Mouse (Mus musculus) stomach, embryonic 15.5 days (tissue): ENCODE measurements at regions not wholly inside any gene's neighbourhood (a gene's known extent, or its start where the extent isn't known, plus 50 kb on each side); places are given as distances from the start of the nearest gene placed in this dataset. TPM values are rescaled to one million over a fixed set of nuclear protein-coding genes. Genes with fewer than 3 reads are reported as not detected.

Experiments used
- ATAC-seq: fragments of 200-750 bp; cut with Nextera tagmentation; 2 replicates; pipeline ENCODE4 v1.8.0; 2017; ENCODE audit warnings: low read depth, moderate number of reproducible peaks, moderate TSS enrichment; ENCODE audit not compliant: insufficient read depth, low FRiP score
- H3K27ac ChIP-seq: fragments of 300-500 bp; sonication (generic); 2 replicates; pipeline ENCODE4 v1.5.1; 2015; ENCODE audit warnings: mild to moderate bottlenecking, inconsistent platforms
- H3K27me3 ChIP-seq: fragments of 300-500 bp; sonication (generic); replicated peaks from 2 replicates; pipeline ENCODE4 v1.6.1; 2015; ENCODE audit warnings: inconsistent platforms
- H3K36me3 ChIP-seq: fragments of 300-500 bp; sonication (generic); 2 replicates; pipeline ENCODE4 v1.6.1; 2015; ENCODE audit warnings: inconsistent platforms
- H3K4me1 ChIP-seq: fragments of 300-500 bp; sonication (generic); 2 replicates; pipeline ENCODE4 v1.6.1; 2015; ENCODE audit warnings: inconsistent platforms
- H3K4me2 ChIP-seq: fragments of 300-500 bp; sonication (generic); 2 replicates; pipeline ENCODE4 v1.6.1; 2015; ENCODE audit warnings: mild to moderate bottlenecking, inconsistent platforms
- H3K4me3 ChIP-seq: fragments of 300-500 bp; sonication (generic); replicated peaks from 2 replicates; pipeline ENCODE4 v1.5.1; 2015; ENCODE audit warnings: inconsistent platforms
- H3K9ac ChIP-seq: fragments of 300-500 bp; sonication (generic); 2 replicates; pipeline ENCODE4 v1.6.1; 2015; ENCODE audit warnings: inconsistent platforms
- H3K9me3 ChIP-seq: fragments of 300-500 bp; sonication (generic); 2 replicates; pipeline ENCODE4 v1.6.1; 2016; ENCODE audit warnings: inconsistent platforms
- WGBS: fragments of 180-500 bp; shearing (Covaris S2); methylation state at CpG from one replicate; pipeline ENCODE4 v1.1.7; 2015; 5-methylcytosine and 5-hydroxymethylcytosine counted together
- microRNA counts: library from miRNA; unstranded; fragments of <30 nt; microRNA quantifications from one replicate; lab custom pipeline; 2016
- microRNA-seq: library from miRNA; unstranded; fragments of <30 nt; microRNA quantifications from one replicate; pipeline ENCODE4, GENCODE M21; 2016

DNA sequence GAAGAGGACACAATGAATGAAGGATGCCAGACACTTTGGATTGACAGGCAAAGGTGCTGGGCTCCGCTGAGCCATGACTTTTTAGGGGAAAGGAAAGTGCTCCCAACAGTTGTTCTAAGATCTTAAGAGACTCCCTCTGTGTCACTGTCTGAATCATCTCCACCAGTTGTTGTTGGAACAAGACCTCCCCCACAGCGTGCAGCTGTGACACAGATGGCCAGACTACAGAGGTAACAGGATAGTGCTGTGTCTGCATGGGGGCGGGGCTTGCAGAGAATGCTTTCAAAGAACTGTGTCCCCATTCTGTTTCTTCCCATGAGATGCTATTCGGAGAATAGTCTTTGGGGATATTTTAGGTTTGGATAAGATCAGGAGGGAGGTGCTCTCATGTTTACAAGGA, 61.7 kb upstream of the Dpyd start:
- Histone ChIP-seq H3K27me3 (no peaks in the 10 kb centered on the region), H3K36me3 (no peaks in the 10 kb centered on the region), H3K4me3 (no peak overlapping the region), H3K27ac (no peak overlapping the region), H3K9ac (no peak overlapping the region), H3K9me3 (no peaks in the 10 kb centered on the region), H3K4me2 (no peak overlapping the region), H3K4me1 (no peaks in the 10 kb centered on the region)
- 25% methylated on average over 4 of the region's 4 CpGs for WGBS
- ATAC-seq = no peak

DNA sequence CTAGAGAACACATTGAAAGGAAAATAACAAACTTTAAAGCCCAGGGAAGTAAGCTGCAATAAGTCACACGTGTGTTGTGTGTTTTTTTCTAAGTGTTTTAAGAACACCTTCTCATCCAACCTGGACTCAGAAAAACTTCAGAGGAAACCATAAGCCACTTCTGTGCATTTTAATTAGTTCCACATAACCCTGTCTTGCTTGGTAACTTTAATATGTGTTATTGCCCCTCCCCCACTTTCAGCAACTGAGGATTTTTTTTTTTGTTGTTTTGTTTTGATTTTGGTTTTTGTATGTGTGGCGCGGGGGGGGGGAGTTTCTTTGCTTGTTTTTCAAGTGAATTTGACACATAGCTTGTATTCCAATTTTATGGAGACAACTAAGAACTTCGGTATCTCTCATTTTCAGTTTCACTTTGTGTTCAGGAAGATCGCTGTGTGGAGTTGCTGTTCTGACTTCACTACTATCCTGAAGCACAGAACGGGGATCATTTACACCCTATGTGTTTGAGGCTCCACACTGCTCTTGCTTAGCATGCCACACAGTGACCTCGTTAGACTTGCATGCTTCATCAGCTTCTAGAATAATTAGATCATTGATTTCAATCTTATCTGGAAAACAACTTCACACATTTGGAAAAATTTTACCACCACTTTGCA, 54.2 kb upstream of the Dpyd start:
- Histone ChIP-seq H3K9me3 (no peaks in the 10 kb centered on the region), H3K4me1 (no peaks in the 10 kb centered on the region), H3K36me3 (no peaks in the 10 kb centered on the region), H3K4me2 (no peak overlapping the region), H3K27ac (no peak overlapping the region), H3K9ac (no peak overlapping the region), H3K4me3 (no peak overlapping the region), H3K27me3 (no peaks in the 10 kb centered on the region)
- WGBS = 76% methylated on average over 7 of the region's 7 CpGs
- ATAC-seq = no peak

DNA sequence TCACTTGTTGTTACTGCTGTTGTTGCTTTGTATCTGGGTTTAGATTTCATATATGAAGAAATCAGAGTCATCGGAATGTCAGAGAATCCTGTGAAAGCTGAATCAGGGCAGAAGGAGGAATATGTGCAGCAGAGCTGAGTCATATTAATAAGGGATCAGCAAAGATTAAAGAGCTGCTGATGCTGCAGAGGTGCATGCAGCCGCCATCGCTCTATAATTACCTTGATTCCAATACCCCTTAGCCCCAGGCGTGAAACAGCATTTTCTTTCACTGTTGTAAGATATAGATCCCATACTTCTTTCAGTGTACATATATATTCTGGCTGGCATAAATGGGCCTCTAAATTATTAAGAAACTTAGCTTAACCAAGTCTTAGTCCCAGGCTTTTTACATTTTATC, 51.1 kb upstream of the Dpyd start:
- Histone ChIP-seq H3K4me1 (no peaks in the 10 kb centered on the region), H3K27me3 (no peaks in the 10 kb centered on the region), H3K9me3 (no peaks in the 10 kb centered on the region), H3K9ac (no peak overlapping the region), H3K36me3 (no peaks in the 10 kb centered on the region), H3K4me2 (no peak overlapping the region), H3K4me3 (no peak overlapping the region), H3K27ac (no peak overlapping the region)
- no peak for ATAC-seq
- WGBS = 84% methylated on average over 4 of the region's 4 CpGs

DNA sequence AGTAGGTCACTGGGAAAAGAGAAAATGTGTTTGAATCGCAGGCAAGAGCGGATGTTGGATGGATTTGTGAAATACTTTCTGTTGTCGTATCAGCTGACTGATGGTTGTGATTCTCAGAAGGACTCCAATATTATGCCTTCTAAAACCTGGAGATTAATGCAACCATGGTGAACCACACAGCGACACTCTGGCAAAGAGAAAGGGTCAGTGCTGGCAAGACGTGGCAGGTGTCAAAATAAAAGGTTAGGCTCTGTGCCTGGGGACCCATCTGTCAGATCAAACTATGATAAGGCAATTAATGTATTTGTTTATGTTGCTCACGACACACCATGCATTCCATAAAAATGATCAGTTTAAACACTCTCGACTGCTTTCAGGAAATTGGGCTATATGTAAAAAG, 50.0 kb upstream of the Dpyd start:
- 40% methylated on average over 7 of the region's 7 CpGs for WGBS

More for the DNA sequence above, 50.0 kb upstream of the Dpyd start:
- H3K9me3 ChIP-seq = no peaks in the 10 kb centered on the region
- H3K4me2 ChIP-seq = no peak overlapping the region
- H3K27ac ChIP-seq = no peak overlapping the region
- no peak overlapping the region for H3K9ac ChIP-seq
- H3K27me3 ChIP-seq = no peaks in the 10 kb centered on the region
- no peak for ATAC-seq
- no peaks in the 10 kb centered on the region for H3K4me1 ChIP-seq
- H3K36me3 ChIP-seq = no peaks in the 10 kb centered on the region
- no peak overlapping the region for H3K4me3 ChIP-seq

MicroRNAs encoded in the stretch of these regions (microRNA counts, 519-probe panel; counts per million panel counts)
- microRNA mmu-miR-137 (lab: Ali Mortazavi, UCI) = 2,875 counts per million, percentile 73 among the panel's probes with 10 or more counts

Small RNA genes in the stretch of these regions (microRNA-seq; reads per million reads assigned to microRNA genes)
- gene Gm24155 (not detected), gene Mir137 (1,480 reads per million, percentile 79 among the genes with 10 or more reads in this experiment)
